Mouse (Mus musculus): Measurements from ENCODE around the gene Tdrd5. TPM values are rescaled to one million over a fixed set of nuclear protein-coding genes. Genes with fewer than 3 reads are reported as not detected.
A peak's percentile ranks its signal among the peaks of the same experiment; 100 is the strongest.

The Tdrd5 gene
- polyA plus RNA-seq, 1 experiment from 2014 or later: 0.49 TPM

DNA sequence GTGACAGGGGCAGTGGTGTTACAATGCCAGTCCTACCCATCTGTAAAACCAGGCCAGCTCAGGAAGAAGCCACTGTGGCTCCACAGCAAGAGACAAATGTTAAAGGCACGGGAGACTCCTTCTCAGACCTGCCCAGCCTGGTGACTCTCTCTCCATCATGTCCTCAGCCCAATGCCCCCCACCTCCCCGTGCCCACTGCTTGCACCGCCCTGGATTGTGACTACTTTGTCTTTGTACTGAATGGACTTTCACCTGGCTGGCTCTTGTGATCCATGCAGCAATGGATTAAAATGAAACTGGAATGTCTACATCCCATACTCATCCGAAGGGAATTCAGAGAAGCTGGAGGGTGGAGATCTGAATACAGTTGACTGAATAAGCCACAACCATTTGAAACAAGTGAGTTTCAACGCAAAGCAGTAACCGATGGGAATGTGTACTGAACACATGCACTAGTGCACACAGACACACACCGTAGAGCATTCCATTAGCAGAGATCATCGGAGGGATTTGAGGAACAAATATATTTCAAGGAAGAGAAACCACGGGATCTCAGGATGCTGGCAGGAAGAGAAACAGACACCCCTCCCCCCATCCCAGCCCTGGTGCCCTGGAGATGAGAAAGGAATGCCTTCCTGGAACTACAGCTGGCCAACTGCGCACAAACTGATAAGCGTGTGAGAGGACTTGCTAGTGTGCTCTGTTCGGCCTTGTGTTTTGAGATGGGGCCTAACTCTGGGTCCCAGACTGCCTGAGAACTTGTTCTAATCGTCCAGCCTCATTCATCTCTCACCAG lies 81.1 kb downstream of the Tdrd5 start:
- 48% methylated on average over 13 of the region's 13 CpGs for WGBS
- Histone ChIP-seq H3K36me3 (ENCODE audit: control insufficient read depth, insufficient read depth, low read length) (no peaks in the 10 kb centered on the region), H3K4me3 (ENCODE audit: low read depth, low read length) (no peak overlapping the region), H3K27ac (ENCODE audit: low read length) (no peak overlapping the region), H3K27me3 (ENCODE audit: control insufficient read depth, insufficient read depth, low read length) (no peaks in the 10 kb centered on the region), H3K9me3 (ENCODE audit: control insufficient read depth, low read depth, low read length) (no peaks in the 10 kb centered on the region), H3K9ac (replicated peaks; ENCODE audit: low read depth, low read length) (no peak overlapping the region), H3K4me2 (replicated peaks; ENCODE audit: low read depth, low read length) (no peak overlapping the region), H3K4me1 (ENCODE audit: control insufficient read depth, insufficient read depth, low read length) (peaks cover 10% of the 10 kb centered on the region)
- peak; percentile 77; the same call in 1 of the 2 replicates for ATAC-seq (ENCODE audit: insufficient number of reproducible peaks, insufficient read depth, low FRiP score, low read depth)

DNA sequence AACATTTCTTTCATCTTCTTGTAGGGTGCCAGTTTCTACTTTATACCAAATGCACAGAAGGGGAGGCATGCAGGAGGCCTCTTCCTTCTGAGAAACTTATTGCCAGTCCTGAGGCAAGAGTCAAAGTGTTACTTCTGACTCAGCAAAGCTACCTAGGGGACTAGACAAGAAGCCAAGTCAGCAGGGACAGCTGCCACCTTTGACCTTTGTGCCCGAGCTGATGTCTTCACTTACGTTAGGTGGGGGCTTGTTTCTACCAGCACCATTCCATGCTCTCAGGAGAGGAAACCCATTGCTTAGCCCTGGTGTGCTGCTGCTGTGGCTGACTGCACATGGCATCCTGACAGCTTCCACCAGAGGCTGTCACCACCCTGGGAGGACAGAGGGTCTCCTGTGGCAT lies 82.1 kb downstream of the Tdrd5 start:
- Histone ChIP-seq H3K4me3 (ENCODE audit: low read depth, low read length) (no peak overlapping the region), H3K36me3 (ENCODE audit: control insufficient read depth, insufficient read depth, low read length) (no peaks in the 10 kb centered on the region), H3K4me1 (ENCODE audit: control insufficient read depth, insufficient read depth, low read length) (peaks cover 10% of the 10 kb centered on the region), H3K9me3 (ENCODE audit: control insufficient read depth, low read depth, low read length) (no peaks in the 10 kb centered on the region), H3K9ac (replicated peaks; ENCODE audit: low read depth, low read length) (no peak overlapping the region), H3K27ac (ENCODE audit: low read length) (no peak overlapping the region), H3K4me2 (replicated peaks; ENCODE audit: low read depth, low read length) (no peak overlapping the region), H3K27me3 (ENCODE audit: control insufficient read depth, insufficient read depth, low read length) (no peaks in the 10 kb centered on the region)
- WGBS: 74% methylated on average over 2 of the region's 2 CpGs
- ATAC-seq (ENCODE audit: insufficient number of reproducible peaks, insufficient read depth, low FRiP score, low read depth): no peak

DNA sequence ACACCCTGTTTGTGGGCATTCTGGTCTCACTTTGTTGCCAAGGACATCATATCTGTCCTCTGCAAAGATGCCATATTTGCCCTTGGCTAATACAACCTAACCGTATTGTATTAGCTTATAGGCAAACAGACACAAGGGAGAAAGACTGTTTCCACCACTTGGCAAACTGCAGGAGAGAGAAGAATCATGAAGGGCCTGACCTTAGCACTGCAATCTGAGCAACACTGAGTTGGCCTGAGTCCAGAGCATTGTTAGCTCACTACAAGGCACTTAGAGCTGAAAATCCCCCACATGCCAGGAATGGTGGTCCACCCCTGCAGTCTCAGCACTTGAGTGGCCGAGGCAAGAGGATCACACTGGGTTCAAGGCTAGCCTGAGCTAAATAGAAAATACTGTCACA lies 84.9 kb downstream of the Tdrd5 start:
- H3K27me3 ChIP-seq (ENCODE audit: control insufficient read depth, insufficient read depth, low read length): no peaks in the 10 kb centered on the region
- peaks cover 10% of the 10 kb centered on the region for H3K4me1 ChIP-seq (ENCODE audit: control insufficient read depth, insufficient read depth, low read length)
- WGBS: 65% methylated on average over 2 of the region's 2 CpGs
- no peak overlapping the region for H3K4me2 ChIP-seq (replicated peaks; ENCODE audit: low read depth, low read length)
- no peaks in the 10 kb centered on the region for H3K36me3 ChIP-seq (ENCODE audit: control insufficient read depth, insufficient read depth, low read length)
- no peak overlapping the region for H3K27ac ChIP-seq (ENCODE audit: low read length)
- H3K9me3 ChIP-seq (ENCODE audit: control insufficient read depth, low read depth, low read length): no peaks in the 10 kb centered on the region
- no peak overlapping the region for H3K4me3 ChIP-seq (ENCODE audit: low read depth, low read length)
- no peak for ATAC-seq (ENCODE audit: insufficient number of reproducible peaks, insufficient read depth, low FRiP score, low read depth)
- no peak overlapping the region for H3K9ac ChIP-seq (replicated peaks; ENCODE audit: low read depth, low read length)

DNA sequence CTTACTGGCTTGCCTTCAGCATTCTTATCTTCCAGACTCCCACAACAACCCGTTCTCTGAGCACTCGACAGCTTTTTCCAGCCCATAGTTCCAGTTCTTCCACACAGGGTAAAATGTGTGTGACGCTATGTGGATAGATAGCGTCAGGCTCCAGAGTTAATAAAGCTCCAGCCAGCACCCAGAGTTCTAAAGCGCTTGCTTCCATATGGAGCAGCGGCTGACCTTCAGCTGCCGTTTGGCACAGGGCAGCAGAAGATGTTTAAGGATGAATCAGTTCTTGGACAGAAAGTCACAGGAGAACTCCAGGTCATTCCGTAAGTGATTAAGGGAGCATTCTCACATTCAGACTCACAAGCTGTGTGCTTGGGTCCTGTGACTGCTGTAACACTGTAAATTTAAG lies 85.5 kb downstream of the Tdrd5 start:
- H3K4me2 ChIP-seq (replicated peaks; ENCODE audit: low read depth, low read length): no peak overlapping the region
- no peaks in the 10 kb centered on the region for H3K9me3 ChIP-seq (ENCODE audit: control insufficient read depth, low read depth, low read length)
- peaks cover 10% of the 10 kb centered on the region for H3K4me1 ChIP-seq (ENCODE audit: control insufficient read depth, insufficient read depth, low read length)
- no peak overlapping the region for H3K4me3 ChIP-seq (ENCODE audit: low read depth, low read length)
- 61% methylated on average over 8 of the region's 8 CpGs for WGBS
- H3K9ac ChIP-seq (replicated peaks; ENCODE audit: low read depth, low read length): no peak overlapping the region
- no peak overlapping the region for H3K27ac ChIP-seq (ENCODE audit: low read length)
- H3K36me3 ChIP-seq (ENCODE audit: control insufficient read depth, insufficient read depth, low read length): no peaks in the 10 kb centered on the region
- no peaks in the 10 kb centered on the region for H3K27me3 ChIP-seq (ENCODE audit: control insufficient read depth, insufficient read depth, low read length)
- no peak for ATAC-seq (ENCODE audit: insufficient number of reproducible peaks, insufficient read depth, low FRiP score, low read depth)

DNA sequence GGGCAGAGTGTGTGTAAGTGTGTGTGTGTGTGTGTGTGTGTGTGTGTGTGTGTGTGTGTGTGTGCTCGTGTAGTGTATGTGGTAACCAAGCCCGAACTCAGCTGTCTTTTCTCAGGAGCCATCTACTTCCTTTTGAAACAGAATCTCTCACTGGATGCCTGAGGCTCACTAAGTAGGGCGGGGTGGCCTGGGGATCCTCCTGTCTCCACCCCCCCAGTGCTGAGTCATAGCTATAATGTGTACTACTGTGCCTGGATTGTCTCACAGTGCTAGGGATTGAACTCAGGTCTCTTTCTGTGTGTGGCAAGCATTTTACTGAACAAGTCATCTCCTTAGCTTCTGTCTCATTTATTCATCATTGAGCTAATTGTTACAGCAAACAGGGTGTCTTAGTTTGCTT lies 86.1 kb downstream of the Tdrd5 start:
- peak; percentile 85; the same call in 1 of the 2 replicates for ATAC-seq (ENCODE audit: insufficient number of reproducible peaks, insufficient read depth, low FRiP score, low read depth)
- WGBS: 48% methylated on average over 3 of the region's 3 CpGs

DNA sequence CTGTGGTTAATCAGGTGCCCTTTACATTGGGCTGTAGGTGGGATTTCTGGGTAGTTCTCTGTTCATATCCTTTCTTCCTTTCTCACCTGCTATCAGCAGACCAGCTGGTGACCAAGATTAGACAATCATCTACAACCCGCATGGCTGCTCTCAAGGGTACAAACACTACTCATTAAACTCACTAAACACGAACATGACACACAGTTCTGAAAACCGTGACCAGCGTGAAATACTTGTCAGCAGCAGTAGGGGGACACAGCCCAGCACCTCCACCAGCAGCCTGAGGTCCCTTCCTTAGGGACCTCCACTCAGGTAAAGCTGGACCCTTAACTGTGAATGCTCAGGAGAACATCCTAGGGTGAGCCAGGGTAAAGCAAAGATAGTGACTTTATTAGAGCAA lies 87.2 kb downstream of the Tdrd5 start:
- Histone ChIP-seq H3K36me3 (ENCODE audit: control insufficient read depth, insufficient read depth, low read length) (no peaks in the 10 kb centered on the region), H3K27ac (ENCODE audit: low read length) (no peak overlapping the region), H3K9me3 (ENCODE audit: control insufficient read depth, low read depth, low read length) (no peaks in the 10 kb centered on the region), H3K4me3 (ENCODE audit: low read depth, low read length) (no peak overlapping the region), H3K4me1 (ENCODE audit: control insufficient read depth, insufficient read depth, low read length) (peaks cover 7% of the 10 kb centered on the region; the same call in 1 of the 2 replicates), H3K9ac (replicated peaks; ENCODE audit: low read depth, low read length) (no peak overlapping the region), H3K27me3 (ENCODE audit: control insufficient read depth, insufficient read depth, low read length) (no peaks in the 10 kb centered on the region), H3K4me2 (replicated peaks; ENCODE audit: low read depth, low read length) (no peak overlapping the region)
- ATAC-seq (ENCODE audit: insufficient number of reproducible peaks, insufficient read depth, low FRiP score, low read depth): no peak
- WGBS: 69% methylated on average over 4 of the region's 4 CpGs

More for the DNA sequence above, 86.1 kb downstream of the Tdrd5 start:
- Histone ChIP-seq H3K9ac (replicated peaks; ENCODE audit: low read depth, low read length) (no peak overlapping the region), H3K27me3 (ENCODE audit: control insufficient read depth, insufficient read depth, low read length) (no peaks in the 10 kb centered on the region), H3K4me3 (ENCODE audit: low read depth, low read length) (no peak overlapping the region), H3K9me3 (ENCODE audit: control insufficient read depth, low read depth, low read length) (no peaks in the 10 kb centered on the region), H3K36me3 (ENCODE audit: control insufficient read depth, insufficient read depth, low read length) (no peaks in the 10 kb centered on the region), H3K4me1 (ENCODE audit: control insufficient read depth, insufficient read depth, low read length) (peaks cover 7% of the 10 kb centered on the region; the same call in 1 of the 2 replicates), H3K27ac (ENCODE audit: low read length) (no peak overlapping the region), H3K4me2 (replicated peaks; ENCODE audit: low read depth, low read length) (no peak overlapping the region)

DNA sequence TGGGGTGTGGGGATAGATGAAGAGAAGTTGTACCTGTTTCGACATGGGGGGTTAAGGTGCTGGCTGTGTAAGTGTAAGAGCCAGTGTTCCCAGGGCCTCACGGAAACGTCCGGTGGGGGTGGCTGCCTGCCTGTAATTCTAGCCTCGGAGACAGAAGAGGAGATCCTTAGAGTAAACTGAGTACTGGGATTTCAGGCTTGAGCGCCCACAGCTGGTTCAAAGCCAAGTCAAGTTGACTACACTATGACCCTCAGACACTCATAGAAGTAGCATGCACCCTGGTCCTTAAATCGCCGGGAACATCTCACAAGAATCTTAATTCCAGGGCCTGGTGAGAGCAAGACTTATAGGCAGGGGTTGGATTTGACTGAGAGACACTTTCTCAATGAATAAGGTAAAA lies 88.8 kb downstream of the Tdrd5 start:
- 76% methylated on average over 8 of the region's 8 CpGs for WGBS
- Histone ChIP-seq H3K27me3 (ENCODE audit: control insufficient read depth, insufficient read depth, low read length) (no peaks in the 10 kb centered on the region), H3K27ac (ENCODE audit: low read length) (no peak overlapping the region), H3K9me3 (ENCODE audit: control insufficient read depth, low read depth, low read length) (no peaks in the 10 kb centered on the region), H3K4me2 (replicated peaks; ENCODE audit: low read depth, low read length) (no peak overlapping the region), H3K36me3 (ENCODE audit: control insufficient read depth, insufficient read depth, low read length) (no peaks in the 10 kb centered on the region), H3K9ac (replicated peaks; ENCODE audit: low read depth, low read length) (no peak overlapping the region), H3K4me1 (ENCODE audit: control insufficient read depth, insufficient read depth, low read length) (peaks cover 7% of the 10 kb centered on the region; the same call in 1 of the 2 replicates), H3K4me3 (ENCODE audit: low read depth, low read length) (no peak overlapping the region)
- no peak for ATAC-seq (ENCODE audit: insufficient number of reproducible peaks, insufficient read depth, low FRiP score, low read depth)

DNA sequence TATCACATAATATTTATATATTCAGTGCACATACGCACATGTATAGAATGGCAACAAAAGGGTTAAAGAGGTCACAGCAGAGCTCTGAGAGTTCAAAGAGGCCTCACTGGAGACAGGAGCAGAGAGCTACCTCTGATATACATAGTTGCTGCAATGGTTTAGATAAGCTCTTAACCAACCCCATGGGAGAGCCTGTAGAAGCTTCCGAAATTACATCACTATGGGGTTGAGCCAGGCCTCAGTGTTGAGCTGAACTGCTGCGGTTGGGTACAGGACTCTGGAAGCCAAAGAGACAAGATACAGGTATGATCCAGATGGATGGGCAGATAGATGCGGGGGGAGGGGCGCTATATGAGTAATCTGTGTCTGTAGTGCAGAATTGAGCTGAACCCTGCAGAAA lies 90.5 kb downstream of the Tdrd5 start:
- Histone ChIP-seq H3K36me3 (ENCODE audit: control insufficient read depth, insufficient read depth, low read length) (no peaks in the 10 kb centered on the region), H3K4me3 (ENCODE audit: low read depth, low read length) (no peak overlapping the region), H3K27ac (ENCODE audit: low read length) (no peak overlapping the region), H3K9ac (replicated peaks; ENCODE audit: low read depth, low read length) (no peak overlapping the region), H3K9me3 (ENCODE audit: control insufficient read depth, low read depth, low read length) (no peaks in the 10 kb centered on the region), H3K27me3 (ENCODE audit: control insufficient read depth, insufficient read depth, low read length) (no peaks in the 10 kb centered on the region), H3K4me2 (replicated peaks; ENCODE audit: low read depth, low read length) (no peak overlapping the region), H3K4me1 (ENCODE audit: control insufficient read depth, insufficient read depth, low read length) (peaks cover 5% of the 10 kb centered on the region; the same call in 1 of the 2 replicates)
- 83% methylated on average over 5 of the region's 5 CpGs for WGBS
- peak; percentile 63; the same call in 1 of the 2 replicates for ATAC-seq (ENCODE audit: insufficient number of reproducible peaks, insufficient read depth, low FRiP score, low read depth)

Data from stomach, embryonic 14.5 days (tissue).